ENCODE assay signal across 14 mouse cellular contexts in genomic region chr8:124193992-124194391, GRCm38 (mm10).
"Had no signal": no experiment of that assay in that cellular context is flagged by ENCODE, and none has a peak within 500 bp of the region (broad histone marks: within the 10 kb centered on the region; RNA-seq: fewer than 3 reads in every experiment).

No protein-coding gene starts in this region.

- H3K36me3 ChIP-seq: liver, embryonic 12.5 days; midbrain, embryonic 12.5 days; stomach, embryonic 15.5 days had no signal

- H3K27me3 ChIP-seq: midbrain, embryonic 12.5 days; stomach, embryonic 15.5 days had no signal

- H3K4me2 ChIP-seq: liver, embryonic 12.5 days; lung, embryonic 14.5 days; midbrain, embryonic 12.5 days; stomach, embryonic 15.5 days had no signal

- H3K9me3 ChIP-seq: liver, embryonic 12.5 days; midbrain, embryonic 12.5 days; stomach, embryonic 15.5 days had no signal

- H3K9ac ChIP-seq: liver, embryonic 12.5 days; lung, embryonic 14.5 days; midbrain, embryonic 12.5 days; stomach, embryonic 15.5 days had no signal

- ATAC-seq: liver, embryonic 12.5 days had no signal

- H3K27ac ChIP-seq: liver, embryonic 12.5 days; midbrain, embryonic 12.5 days; stomach, embryonic 15.5 days had no signal

- H3K4me1 ChIP-seq: liver, embryonic 12.5 days; midbrain, embryonic 12.5 days had no signal

- H3K4me3 ChIP-seq: layer of hippocampus, adult 2 months; liver, embryonic 12.5 days; midbrain, embryonic 12.5 days; stomach, embryonic 15.5 days had no signal

- DNase-seq: kidney, adult 18-20 months; kidney, postnatal 10 days; kidney, postnatal 4 days; left cerebral cortex, postnatal 4 days; lung, embryonic 14.5 days; lung, postnatal 10 days; lung, postnatal 4 days; right cerebral cortex, postnatal 14 days; thymus, adult 2 months; thymus, postnatal 36 days had no signal
